Mouse (Mus musculus): ENCODE data around the gene Tk2. TPM values are rescaled to one million over a fixed set of nuclear protein-coding genes. Genes with fewer than 3 reads are reported as not detected.

The Tk2 gene
- polyA plus RNA-seq, 1 experiment from 2014 or later, result 5.5 TPM

- no peak overlapping the region for H3K4me2 ChIP-seq
- DNase-seq (no peak), ATAC-seq (ENCODE audit: low read depth) (no peak)
- H3K9me3 ChIP-seq (replicated peaks), result no peaks in the 10 kb centered on the region
- H3K9ac ChIP-seq, result no peak overlapping the region
- no peaks in the 10 kb centered on the region for H3K4me1 ChIP-seq (replicated peaks)
- 63% methylated on average over 4 of the region's 4 CpGs for WGBS (ENCODE audit: insufficient replicate concordance)
- no peak overlapping the region for H3K27ac ChIP-seq
- H3K4me3 ChIP-seq (replicated peaks), result no peak overlapping the region
- peaks cover 25% of the 10 kb centered on the region for H3K27me3 ChIP-seq
- H3K36me3 ChIP-seq, result no peaks in the 10 kb centered on the region
Observed at GRCm38 (mm10) chr8:104177054-104177453, 71.3 kb downstream of the Tk2 start.

Other genes starting within 250 kb of the Tk2 start
- gene Cdh5, start 146.9 kb downstream of the Tk2 start, polyA plus RNA-seq (2015; fragmentation: Nextera tagmentation; extraction: Ambion mirVana), result 6.0 and 8.0 TPM in 2 replicates
- gene Bean1, start 78.1 kb downstream of the Tk2 start, polyA plus RNA-seq (2015; fragmentation: Nextera tagmentation; extraction: Ambion mirVana), result not detected in 2 replicates
- gene Cklf, start 2.3 kb upstream of the Tk2 start, polyA plus RNA-seq (2015; fragmentation: Nextera tagmentation; extraction: Ambion mirVana), result 19.0 and 20.9 TPM in 2 replicates
- gene Cmtm2a, start 44.6 kb upstream of the Tk2 start, polyA plus RNA-seq (2015; fragmentation: Nextera tagmentation; extraction: Ambion mirVana), result not detected in 2 replicates
- not detected in 2 replicates for gene Gm45711, start 61.5 kb upstream of the Tk2 start, polyA plus RNA-seq (2015; fragmentation: Nextera tagmentation; extraction: Ambion mirVana)
- not detected in 2 replicates for gene Cmtm1, start 61.6 kb upstream of the Tk2 start, polyA plus RNA-seq (2015; fragmentation: Nextera tagmentation; extraction: Ambion mirVana)
- not detected in 2 replicates for gene Gm11020, start 73.0 kb upstream of the Tk2 start, polyA plus RNA-seq (2015; fragmentation: Nextera tagmentation; extraction: Ambion mirVana)
- not detected in 2 replicates for gene Cmtm2b, start 73.7 kb upstream of the Tk2 start, polyA plus RNA-seq (2015; fragmentation: Nextera tagmentation; extraction: Ambion mirVana)
- 20.9 and 23.5 TPM in 2 replicates for gene Cmtm3, start 90.9 kb upstream of the Tk2 start, polyA plus RNA-seq (2015; fragmentation: Nextera tagmentation; extraction: Ambion mirVana)
- gene Cmtm4, start 147.2 kb upstream of the Tk2 start, polyA plus RNA-seq (2015; fragmentation: Nextera tagmentation; extraction: Ambion mirVana), result 0.40 and 0.56 TPM in 2 replicates
- gene Dync1li2, start 194.5 kb upstream of the Tk2 start, polyA plus RNA-seq (2015; fragmentation: Nextera tagmentation; extraction: Ambion mirVana), result 13.5 and 16.2 TPM in 2 replicates